Mouse (Mus musculus): ENCODE data around the gene Fmnl1.

Gene Fmnl1

GRCm38 (mm10) chr11:103247504-103248177, 76.7 kb downstream of the Fmnl1 start:
- in situ Hi-C loops (cut with MboI; ENCODE audit: low sequenced_read_pairs) = no loop called here
